Mouse (Mus musculus) T-helper 2 cell (primary cell): Measurements from ENCODE around the gene Exosc10.

Source experiments
- in situ Hi-C: fragments of 300-600 bp; cut with MboI, MseI; formaldehyde crosslinking; loops from one replicate; pipeline ENCODE4 v1.15.1; 2025; ENCODE audit warnings: high pct_unique_total_duplicates

Gene Exosc10

GRCm38 (mm10) chr4:148604541-148605165, 46.4 kb downstream of the Exosc10 start:
- in situ Hi-C loops: loop anchor here (5.0 to 25.0 kb wide), 2 partner anchors 47 to 442 kb away; partner anchors contain the start of genes Exosc10, Fbxo2, Fbxo44 and Fbxo6

- in situ Hi-C loops: loop anchor here (25.0 kb wide), 1 partner anchor 445 kb away; the partner anchor contains the start of genes Fbxo2, Fbxo44 and Fbxo6
These were observed 49.5 kb downstream of the Exosc10 start for GRCm38 (mm10) chr4:148607758-148608157.

GRCm38 (mm10) chr4:148609805-148610204, 51.6 kb downstream of the Exosc10 start:
- in situ Hi-C loops: loop anchor here (25.0 kb wide), 1 partner anchor 448 kb away; the partner anchor contains the start of genes Fbxo2, Fbxo44 and Fbxo6

- in situ Hi-C loops: loop anchor here (25.0 kb wide), 1 partner anchor 448 kb away; the partner anchor contains the start of genes Fbxo2, Fbxo44 and Fbxo6
These were observed 52.6 kb downstream of the Exosc10 start for GRCm38 (mm10) chr4:148610631-148611364.

- in situ Hi-C loops: loop anchor here (25.0 kb wide), 1 partner anchor 450 kb away; the partner anchor contains the start of genes Fbxo2, Fbxo44 and Fbxo6
These were observed 54.3 kb downstream of the Exosc10 start for GRCm38 (mm10) chr4:148612557-148612956.

- in situ Hi-C loops: loop anchor here (25.0 kb wide), 1 partner anchor 451 kb away; the partner anchor contains the start of genes Fbxo2, Fbxo44 and Fbxo6
These were observed 55.5 kb downstream of the Exosc10 start for GRCm38 (mm10) chr4:148613738-148614137.

GRCm38 (mm10) chr4:148619805-148620204, 61.6 kb downstream of the Exosc10 start:
- in situ Hi-C loops: loop anchor here (25.0 kb wide), 1 partner anchor 458 kb away; the partner anchor contains the start of genes Fbxo2, Fbxo44 and Fbxo6

GRCm38 (mm10) chr4:148620718-148621117, 62.5 kb downstream of the Exosc10 start:
- in situ Hi-C loops: loop anchor here (25.0 kb wide), 1 partner anchor 458 kb away; the partner anchor contains the start of genes Fbxo2, Fbxo44 and Fbxo6

- in situ Hi-C loops: loop anchor here (25.0 kb wide), 1 partner anchor 460 kb away; the partner anchor contains the start of genes Fbxo2, Fbxo44 and Fbxo6
These were observed 64.3 kb downstream of the Exosc10 start for GRCm38 (mm10) chr4:148622485-148622884.

GRCm38 (mm10) chr4:148623609-148624008, 65.4 kb downstream of the Exosc10 start:
- in situ Hi-C loops: loop anchor here (25.0 kb wide), 1 partner anchor 461 kb away; the partner anchor contains the start of genes Fbxo2, Fbxo44 and Fbxo6

- in situ Hi-C loops: no loop called here
These were observed 66.8 kb downstream of the Exosc10 start for GRCm38 (mm10) chr4:148625010-148625409.

- in situ Hi-C loops: no loop called here
These were observed 67.8 kb downstream of the Exosc10 start for GRCm38 (mm10) chr4:148625756-148626622.

- in situ Hi-C loops: no loop called here
These were observed 68.5 kb downstream of the Exosc10 start, which contains the start of gene Tardbp for GRCm38 (mm10) chr4:148626623-148627185. TSS of gene Tardbp (minus strand) at chr4:148627019.

- in situ Hi-C loops: no loop called here
These were observed 69.0 kb downstream of the Exosc10 start for GRCm38 (mm10) chr4:148627246-148627645.
